Mouse (Mus musculus) liver, adult 2 months (tissue): ENCODE measurements around the gene Dlgap4. TPM values are rescaled to one million over a fixed set of nuclear protein-coding genes. Genes with fewer than 3 reads are reported as not detected.

Experiments used
- DNase-seq: peaks from one replicate; pipeline ENCODE4 v3.0.0-alpha.2; 2011; ENCODE audit warnings: low read depth, low spot score; ENCODE audit errors: extremely low read depth
- H3K27ac ChIP-seq: fragments of 200-500 bp; replicated peaks from 2 replicates; pipeline ENCODE4 v1.5.1; 2012; ENCODE audit warnings: low read depth, mild to moderate bottlenecking, control low read depth, inconsistent platforms, low read length; ENCODE audit not compliant: insufficient read depth
- H3K27me3 ChIP-seq: fragments of 200-500 bp; 2 replicates; pipeline ENCODE4 v1.6.1; 2012; ENCODE audit warnings: mild to moderate bottlenecking, moderate library complexity, low read length, inconsistent platforms; ENCODE audit not compliant: control insufficient read depth, insufficient read depth
- H3K36me3 ChIP-seq: fragments of 200-500 bp; 2 replicates; pipeline ENCODE4 v1.6.1; 2012; ENCODE audit warnings: low read length, inconsistent platforms; ENCODE audit not compliant: control insufficient read depth, insufficient read depth
- H3K4me1 ChIP-seq: fragments of 200-500 bp; 2 replicates; pipeline ENCODE4 v1.6.1; 2011; ENCODE audit warnings: low read length; ENCODE audit not compliant: control insufficient read depth, insufficient read depth
- H3K4me3 ChIP-seq: fragments of 200-500 bp; 2 replicates; pipeline ENCODE4 v1.5.1; 2011; ENCODE audit warnings: low read depth, mild to moderate bottlenecking, control low read depth, low read length, moderate library complexity; ENCODE audit not compliant: insufficient read depth
- H3K79me2 ChIP-seq: fragments of 200-500 bp; 2 replicates; pipeline ENCODE4 v1.6.1; 2012; ENCODE audit warnings: inconsistent platforms, mild to moderate bottlenecking, low read length, moderate library complexity; ENCODE audit not compliant: control insufficient read depth, insufficient read depth
- H3K9ac ChIP-seq: fragments of 200-500 bp; 2 replicates; pipeline ENCODE4 v1.6.1; 2012; ENCODE audit warnings: low read depth, mild to moderate bottlenecking, control low read depth, inconsistent platforms, low read length
- CTCF ChIP-seq: fragments of 200-500 bp; IDR thresholded peaks from 2 replicates; pipeline ENCODE4 v1.5.1; 2011; ENCODE audit warnings: low read depth, low read length, control low read depth
- POLR2A ChIP-seq: fragments of 200-500 bp; IDR thresholded peaks from 2 replicates; pipeline ENCODE4 v1.6.1; 2011; ENCODE audit warnings: low read length, control low read depth; ENCODE audit not compliant: insufficient read depth; ENCODE audit errors: extremely low read depth
- WGBS: fragments of 180-500 bp; shearing (Covaris S2); methylation state at CpG from one replicate; pipeline ENCODE4 v1.1.7; 2018; 5-methylcytosine and 5-hydroxymethylcytosine counted together
- polyA plus RNA-seq: library from polyadenylated mRNA; depleted of rRNA; stranded (reverse); fragments of >200 nt; gene quantifications from 2 replicates; pipeline ENCODE4 v1.2.3, GENCODE M21; 2012
- total RNA-seq: library from RNA; depleted of rRNA; stranded (reverse); fragments of >200 nt; gene quantifications from 2 replicates; pipeline ENCODE4 v1.2.3, GENCODE M21; 2014

Dlgap4 gene
- total and polyA plus RNA-seq, 2 experiments, result 3.2 to 22.8 TPM

GRCm38 (mm10) chr2:156632721-156633120 is 19.2 kb downstream of the Dlgap4 start:
- no peak overlapping the region for H3K4me3 ChIP-seq
- H3K4me1 ChIP-seq, result no peaks in the 10 kb centered on the region
- no peak overlapping the region for H3K9ac ChIP-seq
- no peaks in the 10 kb centered on the region for H3K27me3 ChIP-seq
- no peak for DNase-seq
- TF ChIP-seq POLR2A, result no peak
- no peaks in the 10 kb centered on the region for H3K79me2 ChIP-seq
- H3K36me3 ChIP-seq, result no peaks in the 10 kb centered on the region
- WGBS, result 79% methylated on average over 9 of the region's 9 CpGs
- H3K27ac ChIP-seq, result no peak overlapping the region

GRCm38 (mm10) chr2:156635091-156635490 is 21.6 kb downstream of the Dlgap4 start:
- no peak for DNase-seq
- Histone ChIP-seq H3K4me1 (no peaks in the 10 kb centered on the region), H3K4me3 (no peak overlapping the region), H3K9ac (no peak overlapping the region), H3K79me2 (no peaks in the 10 kb centered on the region), H3K36me3 (no peaks in the 10 kb centered on the region), H3K27ac (no peak overlapping the region), H3K27me3 (no peaks in the 10 kb centered on the region)
- TF ChIP-seq POLR2A, result no peak
- no peak for TF ChIP-seq CTCF
- 81% methylated on average over 9 of the region's 9 CpGs for WGBS

GRCm38 (mm10) chr2:156641141-156641540 is 27.6 kb downstream of the Dlgap4 start:
- DNase-seq, result no peak
- no peaks in the 10 kb centered on the region for H3K4me1 ChIP-seq
- no peak overlapping the region for H3K9ac ChIP-seq
- 62% methylated on average over 2 of the region's 2 CpGs for WGBS
- H3K4me3 ChIP-seq, result no peak overlapping the region
- H3K36me3 ChIP-seq, result no peaks in the 10 kb centered on the region
- no peak overlapping the region for H3K27ac ChIP-seq
- TF ChIP-seq POLR2A (no peak), CTCF (no peak)
- 0 out of 2 replicates have a peak, but pooled peaks cover 3% of the 10 kb centered on the region for H3K27me3 ChIP-seq
- no peaks in the 10 kb centered on the region for H3K79me2 ChIP-seq

- TF ChIP-seq POLR2A (no peak), CTCF (no peak)
- no peak overlapping the region for H3K9ac ChIP-seq
- no peaks in the 10 kb centered on the region for H3K36me3 ChIP-seq
Observed at GRCm38 (mm10) chr2:156642931-156643330, 29.4 kb downstream of the Dlgap4 start.

GRCm38 (mm10) chr2:156643406-156643805 is 29.9 kb downstream of the Dlgap4 start:
- 59% methylated on average over 3 of the region's 3 CpGs for WGBS
- Histone ChIP-seq H3K9ac (no peak overlapping the region), H3K27me3 (0 out of 2 replicates have a peak, but pooled peaks cover 3% of the 10 kb centered on the region), H3K27ac (no peak overlapping the region), H3K4me1 (no peaks in the 10 kb centered on the region), H3K79me2 (no peaks in the 10 kb centered on the region), H3K4me3 (no peak overlapping the region), H3K36me3 (no peaks in the 10 kb centered on the region)
- TF ChIP-seq CTCF (no peak), POLR2A (no peak)
- DNase-seq, result no peak

More at GRCm38 (mm10) chr2:156642931-156643330, 29.4 kb downstream of the Dlgap4 start:
- no peaks in the 10 kb centered on the region for H3K4me1 ChIP-seq
- H3K27ac ChIP-seq, result no peak overlapping the region
- H3K27me3 ChIP-seq, result 0 out of 2 replicates have a peak, but pooled peaks cover 3% of the 10 kb centered on the region
- H3K79me2 ChIP-seq, result no peaks in the 10 kb centered on the region
- 31% methylated on average over 4 of the region's 4 CpGs for WGBS
- no peak for DNase-seq
- H3K4me3 ChIP-seq, result no peak overlapping the region

- TF ChIP-seq CTCF (no peak), POLR2A (no peak)
- Histone ChIP-seq H3K9ac (no peak overlapping the region), H3K4me1 (no peaks in the 10 kb centered on the region), H3K36me3 (no peaks in the 10 kb centered on the region), H3K4me3 (no peak overlapping the region), H3K27ac (no peak overlapping the region), H3K79me2 (no peaks in the 10 kb centered on the region), H3K27me3 (0 out of 2 replicates have a peak, but pooled peaks cover 3% of the 10 kb centered on the region)
- no peak for DNase-seq
- WGBS, result 78% methylated on average over 6 of the region's 6 CpGs
Observed at GRCm38 (mm10) chr2:156645145-156645544, 31.6 kb downstream of the Dlgap4 start.
